Mouse (Mus musculus) cerebellum, adult 18-20 months (tissue): ENCODE measurements around the gene Lat2.
A peak's percentile ranks its signal among the peaks of the same experiment; 100 is the strongest.

ENCODE experiments used
- DNase-seq, 2 experiments: peaks; one replicate each; pipeline ENCODE4 v3.0.0; 2021

The Lat2 gene

DNA sequence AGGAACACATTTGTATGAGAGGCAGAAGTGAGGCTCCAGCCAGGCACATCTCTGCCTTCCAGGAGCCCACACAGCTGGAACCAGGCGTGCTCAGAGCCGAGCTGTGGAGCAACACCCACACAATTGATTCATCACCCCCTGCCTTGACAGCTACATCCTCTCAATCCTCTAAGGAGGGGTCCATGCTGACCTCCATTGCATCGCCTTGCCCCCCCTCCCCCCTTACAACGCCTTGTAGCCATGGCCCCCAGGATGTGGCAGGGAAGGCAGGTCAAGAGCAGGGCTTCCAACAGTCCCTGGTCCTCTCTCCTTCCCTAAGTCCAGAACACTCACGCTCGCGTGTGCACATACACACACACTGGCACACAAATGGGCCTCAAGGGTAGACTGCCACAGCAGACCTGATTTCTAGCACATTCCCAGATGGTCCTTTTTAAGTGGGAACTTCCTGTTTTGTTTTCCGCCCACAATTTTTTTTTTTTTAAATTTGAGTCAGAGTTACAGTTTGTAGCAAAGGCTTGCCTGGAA, 45.8 kb downstream of the Lat2 start:
- no peak for DNase-seq

DNA sequence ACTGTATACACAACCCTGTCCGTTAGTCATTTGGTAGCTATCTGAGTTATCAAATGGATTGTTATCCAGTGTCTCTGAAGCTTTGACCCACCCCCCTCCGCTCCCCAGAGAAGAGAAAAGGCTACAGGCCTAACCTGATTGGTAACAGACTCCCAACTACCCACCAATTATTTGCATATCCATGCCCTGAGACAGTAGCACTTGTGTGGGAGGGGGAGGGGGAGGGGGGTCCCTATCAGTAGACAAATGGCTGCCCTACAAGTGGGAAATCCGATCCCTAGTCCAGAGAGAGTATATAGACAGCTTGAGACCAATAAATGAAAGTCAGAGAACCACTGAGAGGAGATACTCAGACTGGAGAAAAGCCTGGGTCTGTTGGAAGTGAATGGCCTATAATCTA, 46.8 kb downstream of the Lat2 start:
- no peak for DNase-seq

DNA sequence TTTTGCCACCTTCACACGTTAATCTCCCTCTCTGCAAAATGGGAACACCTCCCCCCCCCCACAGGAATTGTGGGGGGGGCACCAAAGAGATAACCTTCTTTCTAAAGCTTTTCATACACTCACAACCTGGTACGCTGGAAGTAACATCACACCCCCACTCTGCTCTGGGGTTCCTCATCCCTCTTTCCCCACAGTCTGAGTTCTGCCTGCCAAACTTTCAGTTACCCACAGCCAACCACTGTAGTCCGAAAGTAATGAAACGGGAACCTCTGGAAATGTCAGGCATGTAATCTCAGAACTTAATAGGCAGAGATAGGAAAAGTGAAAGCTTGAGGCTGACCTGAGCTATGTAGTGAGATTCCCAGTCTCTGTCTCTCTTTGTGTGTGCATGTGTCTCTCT, 47.4 kb downstream of the Lat2 start:
- DNase-seq, result no peak

DNA sequence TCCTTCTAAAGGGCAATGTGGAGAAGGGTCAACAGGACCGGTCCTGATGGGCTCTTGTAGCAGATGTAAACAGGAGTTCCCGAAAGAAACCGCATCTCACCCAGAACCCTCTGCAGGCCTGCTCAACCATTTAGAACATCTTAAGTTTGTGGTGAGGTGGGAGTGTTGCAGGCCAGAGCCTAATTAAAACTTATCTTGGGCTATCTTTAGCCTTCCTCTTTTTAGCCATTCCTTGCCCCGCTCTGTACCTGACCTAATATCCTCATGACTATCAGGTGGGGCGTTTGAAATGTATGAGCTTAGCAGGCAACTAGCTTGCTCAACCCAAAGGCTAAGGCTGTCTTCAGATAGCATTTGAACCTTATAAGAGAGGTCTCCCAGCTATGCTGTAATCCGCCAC, 49.1 kb downstream of the Lat2 start:
- no peak for DNase-seq

DNA sequence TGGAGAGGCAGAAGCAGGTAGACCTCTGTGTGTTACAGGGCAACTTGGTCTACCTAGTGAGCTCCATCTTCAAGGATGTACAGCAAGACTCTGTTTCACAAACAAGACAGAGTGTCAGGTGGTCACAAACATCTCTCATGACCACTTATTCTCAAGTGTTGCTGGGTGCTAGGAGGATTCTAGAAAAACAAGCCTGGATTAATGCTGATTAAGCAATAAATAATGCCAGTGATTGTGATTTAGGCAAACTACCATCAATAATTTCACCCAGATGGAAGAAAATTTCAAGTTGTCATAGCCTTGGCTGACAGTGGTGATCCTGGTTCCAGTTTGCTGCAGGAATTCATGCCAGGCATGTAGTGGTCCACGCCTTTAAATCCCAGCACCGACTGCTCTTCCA, 50.6 kb downstream of the Lat2 start:
- DNase-seq, result no peak

DNA sequence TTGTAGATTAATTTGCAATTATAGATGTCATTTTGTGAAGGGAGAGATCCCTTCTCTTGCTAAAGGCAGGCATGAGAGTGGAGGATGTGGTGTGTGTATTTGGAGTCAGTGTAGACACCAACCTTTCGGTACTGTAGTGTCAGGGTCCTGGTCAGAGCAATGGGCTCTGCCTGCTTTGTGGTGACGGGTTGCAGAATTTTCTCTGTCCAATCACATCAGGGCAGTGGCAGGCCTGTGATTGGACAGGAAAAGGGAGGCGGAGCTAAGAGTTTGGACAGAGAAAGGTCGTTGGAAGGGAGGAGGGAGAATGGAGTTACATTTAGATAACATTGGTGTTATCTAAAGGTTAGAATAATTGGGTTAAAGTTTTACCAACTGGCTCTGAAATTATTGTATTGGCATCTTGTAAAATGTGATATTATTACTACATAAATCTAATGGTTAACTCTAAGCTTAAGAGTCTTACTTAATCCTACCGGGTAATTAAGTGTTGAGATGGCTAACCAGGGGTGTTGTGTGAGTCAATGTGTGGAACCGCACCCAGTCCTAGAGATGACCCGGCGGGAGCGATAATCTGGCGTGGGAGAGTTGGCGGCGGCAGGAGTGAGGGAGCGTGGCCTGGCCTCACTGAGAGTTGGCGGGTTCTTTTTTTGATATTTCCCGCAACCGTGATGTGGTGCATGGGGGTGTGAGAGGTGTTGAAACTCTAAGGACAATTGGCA, 54.2 kb downstream of the Lat2 start:
- DNase-seq, result no peak

DNA sequence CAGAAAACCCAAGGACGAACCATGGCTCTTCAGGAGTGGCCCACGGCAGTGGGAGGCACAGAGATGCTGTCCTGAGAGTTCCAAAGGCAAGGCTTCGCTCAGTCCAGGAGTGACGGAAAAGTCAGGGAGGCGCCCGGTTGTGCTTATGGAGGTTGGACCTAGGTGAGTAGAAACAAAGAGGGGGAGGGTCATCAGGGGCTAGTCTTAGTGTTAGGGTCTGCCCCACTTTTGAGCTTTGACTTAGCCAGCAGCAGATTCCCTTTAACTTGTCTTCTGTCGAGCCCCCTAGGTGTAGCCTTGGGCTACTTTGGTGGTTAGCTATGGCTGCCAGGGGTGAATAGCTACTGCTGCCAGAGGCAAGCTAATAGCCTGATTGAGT, 54.8 kb downstream of the Lat2 start, which contains the start of gene Syna:
Gene Syna (minus strand): TSS at position 101 of the 379 bp plus-strand sequence.
- DNase-seq, result no peak

DNA sequence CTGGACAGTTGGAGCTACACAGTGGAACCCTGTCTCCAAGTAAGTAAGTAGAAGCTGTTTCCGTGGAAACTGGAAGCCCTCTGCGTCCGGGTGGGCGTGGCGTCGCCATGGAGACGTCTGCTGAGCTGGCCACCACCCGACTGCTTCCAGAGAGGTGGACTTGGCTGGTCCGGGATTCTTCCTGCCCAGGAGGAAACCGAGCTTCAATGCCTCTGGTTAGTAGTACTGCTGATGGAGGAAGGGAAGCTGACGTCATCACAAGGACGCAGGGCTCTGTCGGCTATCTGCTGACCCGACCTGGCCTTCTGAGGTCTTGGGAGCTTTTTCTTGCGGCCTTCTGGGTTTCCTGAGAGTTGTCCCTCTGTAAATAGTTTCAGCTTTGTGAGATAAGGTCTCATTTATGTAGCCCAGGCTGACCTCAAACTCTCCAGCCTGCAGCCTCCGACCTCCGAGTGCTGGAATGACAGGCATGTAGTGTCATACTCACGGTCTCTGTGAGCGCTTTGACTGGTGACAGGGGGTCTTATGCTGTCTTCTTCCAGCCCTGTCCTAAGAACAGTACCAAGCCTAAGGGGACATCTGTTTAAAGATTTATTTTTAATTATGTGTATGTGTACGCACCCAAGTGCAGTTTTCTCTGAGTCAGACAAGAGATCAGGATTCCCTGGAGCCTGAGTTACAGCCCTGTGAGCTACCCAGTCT, 59.2 kb downstream of the Lat2 start:
- peak in 1 of 2 experiments; percentile 28 for DNase-seq

DNA sequence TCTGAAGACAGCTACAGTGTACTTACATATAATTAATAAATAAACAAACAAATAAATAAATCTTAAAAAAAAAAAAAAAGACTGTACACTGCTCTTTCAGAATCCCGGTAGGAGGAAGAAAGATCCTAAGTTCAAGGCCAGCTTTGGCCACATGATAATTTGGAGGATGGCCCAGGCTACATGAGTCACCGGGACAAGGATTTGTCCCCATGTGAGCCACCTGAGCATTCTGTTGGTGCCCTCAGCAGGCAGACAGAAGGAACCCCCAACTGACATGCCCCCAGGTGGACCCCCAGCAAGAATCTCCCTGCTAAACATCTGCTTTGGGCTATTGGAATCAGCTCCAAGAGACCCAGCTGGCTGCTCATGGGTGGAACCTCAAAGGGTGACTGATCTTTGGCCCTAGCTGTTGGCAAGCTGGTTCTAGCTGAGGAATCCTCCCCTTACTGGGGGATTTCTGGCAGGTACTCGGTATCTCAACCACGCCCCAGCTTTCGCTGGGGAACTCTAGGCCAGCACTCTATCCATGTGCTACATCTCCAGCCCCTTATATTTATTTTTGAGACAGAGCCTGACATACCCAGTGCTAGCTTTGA, 60.8 kb downstream of the Lat2 start:
- no peak for DNase-seq

DNA sequence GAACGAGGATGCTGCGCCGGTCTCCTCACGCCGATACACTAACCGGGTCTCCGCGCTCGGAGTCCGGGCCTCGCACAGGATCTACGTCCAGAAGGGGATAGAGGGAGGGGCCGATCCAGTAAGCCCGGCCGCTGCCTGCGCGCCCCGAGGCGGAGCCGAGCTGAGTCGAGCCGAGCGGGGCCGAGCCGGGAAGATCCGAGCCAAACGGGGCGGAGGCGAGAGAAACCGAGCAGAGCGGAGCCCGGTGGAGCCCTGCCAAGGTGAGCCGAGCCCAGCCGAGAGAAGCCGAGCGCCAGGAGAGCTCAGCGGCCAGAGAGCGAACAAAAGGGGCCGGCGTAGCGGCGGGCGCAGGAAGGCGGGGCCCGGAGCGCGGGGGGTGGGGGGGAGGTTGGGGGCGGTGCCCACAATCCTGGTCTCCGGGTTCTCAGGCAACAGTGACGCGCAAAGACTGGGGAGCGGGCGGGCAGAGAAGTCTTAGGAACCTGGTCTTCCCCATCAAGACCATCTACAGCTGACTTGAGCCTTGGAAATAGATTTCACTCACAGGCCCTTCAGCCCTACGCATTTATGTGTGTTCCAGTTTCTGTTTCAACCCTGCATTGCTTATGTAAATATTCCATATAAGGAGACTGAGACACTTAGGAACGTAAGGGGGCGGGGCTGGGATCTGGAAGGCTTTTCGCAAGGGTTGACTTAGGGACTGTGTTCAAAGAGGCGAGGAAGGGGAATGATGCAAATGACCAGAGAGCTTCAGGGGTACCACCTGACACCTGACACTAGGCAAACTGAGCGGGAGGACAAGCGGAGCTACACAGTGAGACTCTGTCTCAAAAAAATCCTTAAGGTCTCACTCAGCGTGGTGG, 62.5 kb downstream of the Lat2 start, which contains the start of gene Clip2:
Gene Clip2 (minus strand): TSS at position 325 of the 863 bp plus-strand sequence.
- peak; percentile 98 to 100 for DNase-seq

DNA sequence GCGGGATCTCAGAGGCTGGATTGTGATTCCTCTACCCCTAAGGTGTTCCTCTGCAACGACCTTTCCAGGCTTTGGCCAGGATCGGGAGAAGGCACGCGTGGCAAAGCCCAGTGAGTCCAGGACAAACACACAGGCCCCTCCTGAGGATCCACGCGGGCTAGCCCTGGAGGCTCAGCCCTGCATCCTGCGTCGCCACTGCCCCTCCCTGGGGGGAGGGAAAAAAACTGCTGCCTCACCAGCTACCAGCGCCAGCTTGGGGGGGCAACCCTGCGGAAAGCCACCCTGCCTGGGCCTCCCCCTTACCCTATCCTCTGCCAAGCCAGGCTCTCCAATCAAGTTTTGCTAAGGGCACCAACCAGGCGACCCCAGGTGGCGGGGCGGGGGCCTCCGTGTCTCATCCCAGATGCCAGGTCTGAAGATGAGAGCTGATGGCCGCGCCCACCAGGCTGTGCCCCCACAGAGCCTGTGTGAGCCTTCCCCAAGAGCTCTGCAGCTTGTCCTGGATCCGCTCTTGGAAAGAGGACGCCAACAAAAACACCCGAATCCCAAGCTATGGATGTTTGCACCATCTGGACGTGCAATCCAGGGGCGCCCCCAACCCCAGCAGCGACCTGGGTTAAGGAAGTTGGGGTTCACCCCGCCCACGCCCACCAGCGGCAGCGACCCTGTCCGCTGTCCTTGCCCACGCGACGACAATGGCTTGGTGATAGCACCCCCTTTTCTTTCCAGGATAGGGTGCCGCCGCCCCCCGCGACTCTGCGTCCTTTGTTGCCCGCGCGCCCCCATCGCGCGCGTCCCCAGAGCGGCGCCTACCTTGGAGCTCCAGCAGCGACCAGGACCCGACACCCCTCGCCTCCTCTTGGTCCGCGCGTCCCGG, 63.4 kb downstream of the Lat2 start:
- DNase-seq, result peak; percentile 55 to 60

DNA sequence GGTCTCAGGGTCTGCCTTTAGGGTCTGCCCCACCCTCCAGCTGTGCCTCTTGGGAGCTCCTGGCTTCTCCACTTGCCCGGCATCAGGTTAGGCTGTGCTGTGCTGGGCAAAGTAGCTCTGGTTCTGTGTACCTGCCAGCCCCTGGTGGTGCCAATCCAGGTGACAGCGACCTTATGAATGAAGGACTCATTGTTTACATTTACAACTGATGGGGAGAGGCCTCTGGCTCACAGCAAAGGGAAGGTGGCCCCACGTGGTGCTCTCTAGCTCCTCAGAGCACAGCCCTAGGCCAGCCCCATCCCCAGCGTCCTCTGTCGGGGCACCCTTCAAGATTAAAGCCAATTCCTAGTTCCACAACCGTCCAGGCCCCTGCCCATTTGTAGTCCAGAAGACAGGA, 64.0 kb downstream of the Lat2 start:
- DNase-seq, result peak; percentile 37 to 40
